Mouse (Mus musculus): ENCODE results near the gene a. TPM values are rescaled to one million over a fixed set of nuclear protein-coding genes. Genes with fewer than 3 reads are reported as not detected.

The a gene
- polyA plus RNA-seq, 1 experiment: 1.4 TPM

- Histone ChIP-seq H3K4me1 (ENCODE audit: control insufficient read depth, insufficient read depth, low read length) (no peaks in the 10 kb centered on the region), H3K27ac (ENCODE audit: control insufficient read depth, insufficient read depth, low read depth, low read length) (no peak overlapping the region), H3K27me3 (ENCODE audit: control insufficient read depth, insufficient read depth, low read length) (no peaks in the 10 kb centered on the region), H3K4me3 (ENCODE audit: control insufficient read depth, low read depth, low read length) (no peak overlapping the region), H3K36me3 (ENCODE audit: control insufficient read depth, insufficient read depth, low read length) (no peaks in the 10 kb centered on the region)
- no peak for TF ChIP-seq POLR2A (IDR thresholded peaks at IDR 0.05; ENCODE audit: control insufficient read depth, low read depth, low read length)
- no peak for TF ChIP-seq CTCF (IDR thresholded peaks at IDR 0.05; ENCODE audit: control insufficient read depth, insufficient read depth, insufficient replicate concordance, low read depth, low read length)
These were observed 145.4 kb downstream of the a start for GRCm38 (mm10) chr2:154936536-154937155.

DNA sequence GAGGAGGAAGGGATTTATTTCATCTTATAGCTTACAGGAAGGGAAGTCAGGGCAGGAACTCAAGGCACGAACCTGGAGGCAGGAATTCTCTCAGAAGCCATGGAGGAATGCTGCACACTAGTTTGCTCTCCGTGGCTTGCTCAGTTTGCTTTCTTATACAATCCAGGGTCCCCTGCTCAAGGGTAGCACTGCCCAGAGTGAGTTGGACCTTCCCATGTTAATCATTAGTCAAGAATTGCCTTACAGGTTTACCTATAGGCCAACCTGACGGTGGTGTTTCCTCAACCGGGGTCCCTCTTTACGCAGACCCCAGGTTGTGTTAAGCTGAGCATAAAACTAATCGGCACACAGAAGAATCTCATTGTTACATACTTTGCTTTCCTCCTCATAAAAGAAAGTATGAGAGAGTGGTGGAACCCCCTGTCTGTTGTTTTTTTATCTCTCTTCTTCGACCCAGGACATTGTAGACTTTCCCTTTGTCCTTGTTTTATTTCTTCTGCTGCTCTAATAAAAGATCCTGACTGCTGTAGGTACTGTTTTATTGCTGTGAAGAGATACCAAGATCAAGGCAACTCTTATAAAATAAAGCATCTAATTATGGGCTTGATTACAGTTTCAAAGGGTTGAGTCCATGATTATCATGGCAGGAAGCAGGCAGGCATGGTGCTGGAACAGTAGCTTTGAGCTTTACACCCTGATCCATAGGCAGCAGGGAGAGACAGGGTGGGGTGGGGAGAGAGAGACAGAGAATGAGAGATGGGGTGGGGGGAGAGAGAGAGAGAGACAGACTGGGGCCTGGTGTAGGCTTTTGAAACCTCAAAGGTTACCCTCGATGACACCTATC is 146.6 kb downstream of the a start:
- Histone ChIP-seq H3K36me3 (ENCODE audit: control insufficient read depth, insufficient read depth, low read length) (no peaks in the 10 kb centered on the region), H3K27ac (ENCODE audit: control insufficient read depth, insufficient read depth, low read depth, low read length) (no peak overlapping the region), H3K27me3 (ENCODE audit: control insufficient read depth, insufficient read depth, low read length) (no peaks in the 10 kb centered on the region; the same call in 1 of the 2 replicates), H3K4me3 (ENCODE audit: control insufficient read depth, low read depth, low read length) (no peak overlapping the region), H3K4me1 (ENCODE audit: control insufficient read depth, insufficient read depth, low read length) (peaks cover 3% of the 10 kb centered on the region; the same call in 1 of the 2 replicates)
- no peak for TF ChIP-seq CTCF (IDR thresholded peaks at IDR 0.05; ENCODE audit: control insufficient read depth, insufficient read depth, insufficient replicate concordance, low read depth, low read length)
- TF ChIP-seq POLR2A (IDR thresholded peaks at IDR 0.05; ENCODE audit: control insufficient read depth, low read depth, low read length): no peak

DNA sequence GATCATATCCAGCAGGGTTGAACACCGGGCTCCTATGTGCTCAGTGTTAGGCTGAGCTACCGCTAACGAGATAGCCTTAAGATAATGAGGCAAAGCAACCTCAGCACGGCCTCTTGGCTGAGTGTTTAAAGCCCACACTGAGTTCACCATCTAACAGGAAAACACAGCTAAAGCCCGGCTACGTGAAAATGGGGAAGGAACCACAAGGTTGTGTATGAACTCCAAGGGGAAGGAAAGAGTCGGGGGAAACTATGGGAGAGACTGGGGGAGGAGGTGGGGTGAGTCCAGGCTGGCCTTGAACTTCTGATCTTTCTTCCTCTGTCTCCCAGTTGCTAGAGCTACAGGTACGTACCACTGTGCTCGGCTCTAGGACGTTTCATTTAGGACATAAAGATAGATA is 150.8 kb downstream of the a start:
- Histone ChIP-seq H3K27ac (ENCODE audit: control insufficient read depth, insufficient read depth, low read depth, low read length) (no peak overlapping the region), H3K27me3 (ENCODE audit: control insufficient read depth, insufficient read depth, low read length) (no peaks in the 10 kb centered on the region; the same call in 1 of the 2 replicates), H3K36me3 (ENCODE audit: control insufficient read depth, insufficient read depth, low read length) (no peaks in the 10 kb centered on the region), H3K4me1 (ENCODE audit: control insufficient read depth, insufficient read depth, low read length) (peaks cover 3% of the 10 kb centered on the region; the same call in 1 of the 2 replicates), H3K4me3 (ENCODE audit: control insufficient read depth, low read depth, low read length) (no peak overlapping the region)
- TF ChIP-seq CTCF (IDR thresholded peaks at IDR 0.05; ENCODE audit: control insufficient read depth, insufficient read depth, insufficient replicate concordance, low read depth, low read length): no peak
- TF ChIP-seq POLR2A (IDR thresholded peaks at IDR 0.05; ENCODE audit: control insufficient read depth, low read depth, low read length): no peak

GRCm38 (mm10) chr2:154942546-154942945 is 151.3 kb downstream of the a start:
- no peak overlapping the region; the same call in none of the 2 replicates for H3K4me3 ChIP-seq (ENCODE audit: control insufficient read depth, low read depth, low read length)
- TF ChIP-seq POLR2A (IDR thresholded peaks at IDR 0.05; ENCODE audit: control insufficient read depth, low read depth, low read length) (no peak), CTCF (IDR thresholded peaks at IDR 0.05; ENCODE audit: control insufficient read depth, insufficient read depth, insufficient replicate concordance, low read depth, low read length) (no peak)

GRCm38 (mm10) chr2:154943101-154943500 is 151.9 kb downstream of the a start:
- Histone ChIP-seq H3K4me1 (ENCODE audit: control insufficient read depth, insufficient read depth, low read length) (peaks cover 3% of the 10 kb centered on the region; the same call in 1 of the 2 replicates), H3K4me3 (ENCODE audit: control insufficient read depth, low read depth, low read length) (peak overlapping the region; percentile 66), H3K27ac (ENCODE audit: control insufficient read depth, insufficient read depth, low read depth, low read length) (no peak overlapping the region), H3K36me3 (ENCODE audit: control insufficient read depth, insufficient read depth, low read length) (no peaks in the 10 kb centered on the region), H3K27me3 (ENCODE audit: control insufficient read depth, insufficient read depth, low read length) (no peaks in the 10 kb centered on the region; the same call in 1 of the 2 replicates)
- TF ChIP-seq POLR2A (IDR thresholded peaks at IDR 0.05; ENCODE audit: control insufficient read depth, low read depth, low read length): no peak
- TF ChIP-seq CTCF (IDR thresholded peaks at IDR 0.05; ENCODE audit: control insufficient read depth, insufficient read depth, insufficient replicate concordance, low read depth, low read length): peak; percentile 77; the same call in 1 of the 2 replicates

More at GRCm38 (mm10) chr2:154942546-154942945, 151.3 kb downstream of the a start:
- no peaks in the 10 kb centered on the region; the same call in 1 of the 2 replicates for H3K27me3 ChIP-seq (ENCODE audit: control insufficient read depth, insufficient read depth, low read length)
- H3K36me3 ChIP-seq (ENCODE audit: control insufficient read depth, insufficient read depth, low read length): no peaks in the 10 kb centered on the region
- H3K27ac ChIP-seq (ENCODE audit: control insufficient read depth, insufficient read depth, low read depth, low read length): no peak overlapping the region
- H3K4me1 ChIP-seq (ENCODE audit: control insufficient read depth, insufficient read depth, low read length): peaks cover 3% of the 10 kb centered on the region; the same call in 1 of the 2 replicates

- H3K27me3 ChIP-seq (ENCODE audit: control insufficient read depth, insufficient read depth, low read length): no peaks in the 10 kb centered on the region; the same call in 1 of the 2 replicates
- peaks cover 3% of the 10 kb centered on the region; the same call in 1 of the 2 replicates for H3K4me1 ChIP-seq (ENCODE audit: control insufficient read depth, insufficient read depth, low read length)
- TF ChIP-seq POLR2A (IDR thresholded peaks at IDR 0.05; ENCODE audit: control insufficient read depth, low read depth, low read length): no peak
- TF ChIP-seq CTCF (IDR thresholded peaks at IDR 0.05; ENCODE audit: control insufficient read depth, insufficient read depth, insufficient replicate concordance, low read depth, low read length): no peak
- no peak overlapping the region for H3K27ac ChIP-seq (ENCODE audit: control insufficient read depth, insufficient read depth, low read depth, low read length)
- H3K4me3 ChIP-seq (ENCODE audit: control insufficient read depth, low read depth, low read length): no peak overlapping the region
- H3K36me3 ChIP-seq (ENCODE audit: control insufficient read depth, insufficient read depth, low read length): no peaks in the 10 kb centered on the region
These were observed 155.7 kb downstream of the a start for GRCm38 (mm10) chr2:154946921-154947320.

GRCm38 (mm10) chr2:154949352-154949751 is 158.2 kb downstream of the a start:
- H3K27ac ChIP-seq (ENCODE audit: control insufficient read depth, insufficient read depth, low read depth, low read length): no peak overlapping the region
- no peaks in the 10 kb centered on the region for H3K27me3 ChIP-seq (ENCODE audit: control insufficient read depth, insufficient read depth, low read length)
- TF ChIP-seq CTCF (IDR thresholded peaks at IDR 0.05; ENCODE audit: control insufficient read depth, insufficient read depth, insufficient replicate concordance, low read depth, low read length): no peak
- no peak for TF ChIP-seq POLR2A (IDR thresholded peaks at IDR 0.05; ENCODE audit: control insufficient read depth, low read depth, low read length)
- H3K4me1 ChIP-seq (ENCODE audit: control insufficient read depth, insufficient read depth, low read length): no peaks in the 10 kb centered on the region
- no peak overlapping the region for H3K4me3 ChIP-seq (ENCODE audit: control insufficient read depth, low read depth, low read length)
- H3K36me3 ChIP-seq (ENCODE audit: control insufficient read depth, insufficient read depth, low read length): no peaks in the 10 kb centered on the region
